Mouse (Mus musculus): ENCODE results near the gene Itga7. TPM values are rescaled to one million over a fixed set of nuclear protein-coding genes. Genes with fewer than 3 reads are reported as not detected.

The Itga7 gene
- polyA plus RNA-seq, 1 experiment from 2014 or later: 1.7 TPM

- H3K27ac ChIP-seq (ENCODE audit: low read depth, low read length): no peak overlapping the region
- H3K4me1 ChIP-seq (replicated peaks; ENCODE audit: control insufficient read depth, insufficient read depth, low read length): no peaks in the 10 kb centered on the region
- DNase-seq (ENCODE audit: low spot score) (no peak), ATAC-seq (ENCODE audit: low FRiP score) (no peak)
- no peak overlapping the region for H3K4me2 ChIP-seq (replicated peaks; ENCODE audit: low read depth, low read length)
- H3K9me3 ChIP-seq (ENCODE audit: control insufficient read depth, low read length): no peaks in the 10 kb centered on the region
- H3K9ac ChIP-seq (ENCODE audit: low read depth, low read length): no peak overlapping the region
- peaks cover 28% of the 10 kb centered on the region; the same call in 1 of the 2 replicates for H3K27me3 ChIP-seq (ENCODE audit: control insufficient read depth, insufficient read depth, low read length)
- H3K4me3 ChIP-seq (ENCODE audit: low read depth, low read length): no peak overlapping the region
- 64% methylated on average over 7 of the region's 7 CpGs for whole genome bisulfite sequencing
- no peaks in the 10 kb centered on the region for H3K36me3 ChIP-seq (ENCODE audit: control insufficient read depth, insufficient read depth, low read length)
Observed at GRCm38 (mm10) chr10:128934997-128935787, 1.6 kb downstream of the Itga7 start.

- H3K9me3 ChIP-seq (ENCODE audit: control insufficient read depth, low read length): no peaks in the 10 kb centered on the region
- H3K36me3 ChIP-seq (ENCODE audit: control insufficient read depth, insufficient read depth, low read length): no peaks in the 10 kb centered on the region
- no peak for ATAC-seq (ENCODE audit: low FRiP score)
- H3K9ac ChIP-seq (ENCODE audit: low read depth, low read length): no peak overlapping the region
- H3K27me3 ChIP-seq (ENCODE audit: control insufficient read depth, insufficient read depth, low read length): peaks cover 28% of the 10 kb centered on the region; the same call in 1 of the 2 replicates
- H3K27ac ChIP-seq (ENCODE audit: low read depth, low read length): no peak overlapping the region
- H3K4me2 ChIP-seq (replicated peaks; ENCODE audit: low read depth, low read length): no peak overlapping the region
- no peak for DNase-seq (ENCODE audit: low spot score)
- WGBS: 71% methylated on average over 8 of the region's 8 CpGs
- no peak overlapping the region for H3K4me3 ChIP-seq (ENCODE audit: low read depth, low read length)
- no peaks in the 10 kb centered on the region for H3K4me1 ChIP-seq (replicated peaks; ENCODE audit: control insufficient read depth, insufficient read depth, low read length)
Observed at GRCm38 (mm10) chr10:128935826-128936440, 2.3 kb downstream of the Itga7 start.

GRCm38 (mm10) chr10:128937756-128938390, 4.3 kb downstream of the Itga7 start:
- Histone ChIP-seq H3K36me3 (ENCODE audit: control insufficient read depth, insufficient read depth, low read length) (no peaks in the 10 kb centered on the region), H3K27ac (ENCODE audit: low read depth, low read length) (no peak overlapping the region), H3K27me3 (ENCODE audit: control insufficient read depth, insufficient read depth, low read length) (peaks cover 22% of the 10 kb centered on the region; the same call in 1 of the 2 replicates), H3K4me2 (replicated peaks; ENCODE audit: low read depth, low read length) (no peak overlapping the region), H3K9me3 (ENCODE audit: control insufficient read depth, low read length) (no peaks in the 10 kb centered on the region), H3K4me1 (replicated peaks; ENCODE audit: control insufficient read depth, insufficient read depth, low read length) (no peaks in the 10 kb centered on the region), H3K4me3 (ENCODE audit: low read depth, low read length) (no peak overlapping the region), H3K9ac (ENCODE audit: low read depth, low read length) (no peak overlapping the region)
- WGBS: 68% methylated on average over 12 of the region's 12 CpGs
- DNase-seq (ENCODE audit: low spot score) (no peak), ATAC-seq (ENCODE audit: low FRiP score) (no peak)

GRCm38 (mm10) chr10:128938457-128938856, 4.8 kb downstream of the Itga7 start:
- no peaks in the 10 kb centered on the region for H3K36me3 ChIP-seq (ENCODE audit: control insufficient read depth, insufficient read depth, low read length)
- no peak overlapping the region for H3K4me2 ChIP-seq (replicated peaks; ENCODE audit: low read depth, low read length)
- WGBS: 80% methylated on average over 9 of the region's 9 CpGs
- DNase-seq (ENCODE audit: low spot score) (no peak), ATAC-seq (ENCODE audit: low FRiP score) (no peak)
- H3K9me3 ChIP-seq (ENCODE audit: control insufficient read depth, low read length): no peaks in the 10 kb centered on the region
- H3K4me1 ChIP-seq (replicated peaks; ENCODE audit: control insufficient read depth, insufficient read depth, low read length): no peaks in the 10 kb centered on the region
- H3K27ac ChIP-seq (ENCODE audit: low read depth, low read length): no peak overlapping the region
- peaks cover 17% of the 10 kb centered on the region; the same call in 1 of the 2 replicates for H3K27me3 ChIP-seq (ENCODE audit: control insufficient read depth, insufficient read depth, low read length)
- no peak overlapping the region for H3K4me3 ChIP-seq (ENCODE audit: low read depth, low read length)
- no peak overlapping the region for H3K9ac ChIP-seq (ENCODE audit: low read depth, low read length)

- H3K27ac ChIP-seq (ENCODE audit: low read depth, low read length): no peak overlapping the region
- H3K4me1 ChIP-seq (replicated peaks; ENCODE audit: control insufficient read depth, insufficient read depth, low read length): no peaks in the 10 kb centered on the region
- no peaks in the 10 kb centered on the region for H3K36me3 ChIP-seq (ENCODE audit: control insufficient read depth, insufficient read depth, low read length)
- no peak overlapping the region for H3K4me3 ChIP-seq (ENCODE audit: low read depth, low read length)
- ATAC-seq (ENCODE audit: low FRiP score) (no peak), DNase-seq (ENCODE audit: low spot score) (no peak)
- no peaks in the 10 kb centered on the region for H3K9me3 ChIP-seq (ENCODE audit: control insufficient read depth, low read length)
- peaks cover 13% of the 10 kb centered on the region; the same call in 1 of the 2 replicates for H3K27me3 ChIP-seq (ENCODE audit: control insufficient read depth, insufficient read depth, low read length)
- no peak overlapping the region for H3K9ac ChIP-seq (ENCODE audit: low read depth, low read length)
- 66% methylated on average over 5 of the region's 5 CpGs for WGBS
- H3K4me2 ChIP-seq (replicated peaks; ENCODE audit: low read depth, low read length): no peak overlapping the region
Observed at GRCm38 (mm10) chr10:128938974-128939373, 5.4 kb downstream of the Itga7 start.

GRCm38 (mm10) chr10:128940475-128941061, 7.0 kb downstream of the Itga7 start:
- Histone ChIP-seq H3K27ac (ENCODE audit: low read depth, low read length) (no peak overlapping the region), H3K36me3 (ENCODE audit: control insufficient read depth, insufficient read depth, low read length) (no peaks in the 10 kb centered on the region), H3K9me3 (ENCODE audit: control insufficient read depth, low read length) (no peaks in the 10 kb centered on the region), H3K4me3 (ENCODE audit: low read depth, low read length) (no peak overlapping the region), H3K9ac (ENCODE audit: low read depth, low read length) (no peak overlapping the region), H3K4me1 (replicated peaks; ENCODE audit: control insufficient read depth, insufficient read depth, low read length) (no peaks in the 10 kb centered on the region), H3K4me2 (replicated peaks; ENCODE audit: low read depth, low read length) (no peak overlapping the region), H3K27me3 (ENCODE audit: control insufficient read depth, insufficient read depth, low read length) (peaks cover 6% of the 10 kb centered on the region; the same call in 1 of the 2 replicates)
- 87% methylated on average over 10 of the region's 10 CpGs for WGBS
- DNase-seq (ENCODE audit: low spot score) (no peak), ATAC-seq (ENCODE audit: low FRiP score) (no peak)

- Histone ChIP-seq H3K36me3 (ENCODE audit: control insufficient read depth, insufficient read depth, low read length) (no peaks in the 10 kb centered on the region), H3K4me1 (replicated peaks; ENCODE audit: control insufficient read depth, insufficient read depth, low read length) (no peaks in the 10 kb centered on the region), H3K4me2 (replicated peaks; ENCODE audit: low read depth, low read length) (no peak overlapping the region), H3K27ac (ENCODE audit: low read depth, low read length) (no peak overlapping the region), H3K27me3 (ENCODE audit: control insufficient read depth, insufficient read depth, low read length) (no peaks in the 10 kb centered on the region), H3K9ac (ENCODE audit: low read depth, low read length) (no peak overlapping the region), H3K9me3 (ENCODE audit: control insufficient read depth, low read length) (no peaks in the 10 kb centered on the region), H3K4me3 (ENCODE audit: low read depth, low read length) (no peak overlapping the region)
- ATAC-seq (ENCODE audit: low FRiP score) (no peak), DNase-seq (ENCODE audit: low spot score) (peak; percentile 29)
- 12% methylated on average over 3 of the region's 3 CpGs for WGBS
Observed at GRCm38 (mm10) chr10:128945675-128946074, 12.1 kb downstream of the Itga7 start.

- H3K4me1 ChIP-seq (replicated peaks; ENCODE audit: control insufficient read depth, insufficient read depth, low read length): no peaks in the 10 kb centered on the region
- H3K4me3 ChIP-seq (ENCODE audit: low read depth, low read length): no peak overlapping the region
- no peaks in the 10 kb centered on the region for H3K36me3 ChIP-seq (ENCODE audit: control insufficient read depth, insufficient read depth, low read length)
- no peak overlapping the region for H3K27ac ChIP-seq (ENCODE audit: low read depth, low read length)
- no peaks in the 10 kb centered on the region for H3K27me3 ChIP-seq (ENCODE audit: control insufficient read depth, insufficient read depth, low read length)
- WGBS: 85% methylated on average over 4 of the region's 4 CpGs
- H3K9ac ChIP-seq (ENCODE audit: low read depth, low read length): no peak overlapping the region
- DNase-seq (ENCODE audit: low spot score) (no peak), ATAC-seq (ENCODE audit: low FRiP score) (no peak)
- H3K4me2 ChIP-seq (replicated peaks; ENCODE audit: low read depth, low read length): no peak overlapping the region
- H3K9me3 ChIP-seq (ENCODE audit: control insufficient read depth, low read length): no peaks in the 10 kb centered on the region
Observed at GRCm38 (mm10) chr10:128947496-128947895, 13.9 kb downstream of the Itga7 start.
